Comparison of ENCODE assay signal across 23 mouse cellular contexts in genomic region chr7:122758645-122759044, GRCm38 (mm10).
"Had no signal": no experiment of that assay in that cellular context is flagged by ENCODE, and none has a peak within 500 bp of the region (broad histone marks: within the 10 kb centered on the region; RNA-seq: fewer than 3 reads in every experiment).

No protein-coding gene starts in this region.

- H3K27me3 ChIP-seq: heart, embryonic 13.5 days; heart, embryonic 15.5 days; hindbrain, embryonic 13.5 days; hindbrain, embryonic 15.5 days; limb, embryonic 13.5 days; limb, embryonic 15.5 days; liver, embryonic 12.5 days had no signal

- H3K36me3 ChIP-seq: heart, embryonic 13.5 days; heart, embryonic 15.5 days; hindbrain, embryonic 13.5 days; hindbrain, embryonic 15.5 days; limb, embryonic 13.5 days; limb, embryonic 15.5 days; liver, embryonic 12.5 days had no signal

- H3K4me3 ChIP-seq: heart, adult 2 months; heart, embryonic 13.5 days; heart, embryonic 15.5 days; hindbrain, embryonic 13.5 days; hindbrain, embryonic 15.5 days; limb, embryonic 13.5 days; limb, embryonic 15.5 days; liver, embryonic 12.5 days had no signal

- H3K9ac ChIP-seq: heart, embryonic 13.5 days; heart, embryonic 15.5 days; hindbrain, embryonic 13.5 days; hindbrain, embryonic 15.5 days; limb, embryonic 13.5 days; limb, embryonic 15.5 days; liver, embryonic 12.5 days; liver, embryonic 14.5 days had no signal

- ATAC-seq: hindbrain, postnatal 0 days; intestine, embryonic 16.5 days; liver, embryonic 12.5 days had no signal

- H3K9me3 ChIP-seq: heart, embryonic 15.5 days; hindbrain, embryonic 15.5 days; limb, embryonic 15.5 days had no signal

- H3K4me1 ChIP-seq: heart, embryonic 13.5 days; heart, embryonic 15.5 days; hindbrain, embryonic 15.5 days; limb, embryonic 13.5 days; limb, embryonic 15.5 days; liver, embryonic 12.5 days had no signal

- H3K27ac ChIP-seq: heart, adult 2 months; heart, embryonic 13.5 days; heart, embryonic 15.5 days; hindbrain, embryonic 13.5 days; hindbrain, embryonic 15.5 days; hindbrain, postnatal 0 days; limb, embryonic 13.5 days; limb, embryonic 15.5 days; liver, embryonic 12.5 days; liver, embryonic 14.5 days had no signal

- DNase-seq: gastrocnemius, postnatal 14 days; gastrocnemius, postnatal 36 days; heart, adult 11 months; heart, adult 2 months; heart, postnatal 14 days; heart, postnatal 36 days; kidney, adult 11 months; kidney, adult 2 months; kidney, adult 9 months; layer of hippocampus, adult 9-11 months; layer of hippocampus, postnatal 36 days; left cerebral cortex, postnatal 4 days had no signal

- H3K4me2 ChIP-seq: heart, embryonic 11.5 days; heart, embryonic 13.5 days; heart, embryonic 15.5 days; hindbrain, embryonic 13.5 days; hindbrain, embryonic 15.5 days; limb, embryonic 13.5 days; limb, embryonic 15.5 days; liver, embryonic 12.5 days had no signal
